Mouse (Mus musculus) gastrocnemius, adult 18-20 months (tissue): ENCODE measurements around the gene Malrd1. TPM values are rescaled to one million over a fixed set of nuclear protein-coding genes. Genes with fewer than 3 reads are reported as not detected.

Experiments used
- DNase-seq: peaks from one replicate; pipeline ENCODE4 v3.0.0; 2021; ENCODE audit warnings: low spot score
- total RNA-seq, 2 experiments: library from RNA; stranded (reverse); gene quantifications; 2 replicates each; pipeline ENCODE4 v1.2.3; 2021

Malrd1 gene
- total RNA-seq, 2 experiments from 2014 or later = not detected

DNA sequence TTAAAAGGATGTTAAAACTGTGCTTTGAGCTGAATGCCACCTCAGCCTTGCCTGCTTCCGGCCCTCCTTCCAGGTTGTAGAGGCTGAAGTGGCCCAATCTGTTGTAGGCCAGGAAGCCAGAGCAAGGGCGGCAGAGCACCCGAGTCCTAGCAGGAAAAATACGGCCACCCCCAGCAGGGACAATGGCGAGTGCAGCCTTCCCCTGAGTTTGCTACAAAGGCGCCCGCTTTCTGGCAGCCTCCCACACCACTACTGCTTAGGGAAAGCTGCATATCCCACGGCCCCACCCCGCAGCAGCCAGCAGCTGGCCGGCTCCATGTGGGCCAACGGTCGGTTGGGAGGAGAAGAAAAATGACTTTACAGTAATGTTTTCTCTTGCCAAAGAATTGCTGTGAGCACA, 503.5 kb downstream of the Malrd1 start:
- DNase-seq = no peak

DNA sequence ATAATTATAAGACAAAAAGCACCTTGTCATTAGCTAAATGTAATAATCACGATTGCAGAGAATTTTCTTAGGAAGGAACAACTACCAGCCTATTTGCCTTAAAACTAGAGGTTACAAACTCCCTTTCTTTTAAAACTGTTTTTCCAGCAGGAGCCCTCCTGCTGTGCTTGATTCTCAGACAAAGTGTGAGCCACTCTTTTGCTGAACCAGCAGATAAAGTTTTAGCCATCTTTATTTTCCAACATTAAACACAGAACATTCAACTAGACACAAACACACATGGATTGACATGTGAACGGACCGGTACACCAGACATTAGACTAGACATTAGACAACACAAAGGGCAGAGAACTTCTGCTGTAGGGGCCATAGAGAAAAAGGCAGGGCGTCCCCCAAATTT, 505.3 kb downstream of the Malrd1 start:
- no peak for DNase-seq

DNA sequence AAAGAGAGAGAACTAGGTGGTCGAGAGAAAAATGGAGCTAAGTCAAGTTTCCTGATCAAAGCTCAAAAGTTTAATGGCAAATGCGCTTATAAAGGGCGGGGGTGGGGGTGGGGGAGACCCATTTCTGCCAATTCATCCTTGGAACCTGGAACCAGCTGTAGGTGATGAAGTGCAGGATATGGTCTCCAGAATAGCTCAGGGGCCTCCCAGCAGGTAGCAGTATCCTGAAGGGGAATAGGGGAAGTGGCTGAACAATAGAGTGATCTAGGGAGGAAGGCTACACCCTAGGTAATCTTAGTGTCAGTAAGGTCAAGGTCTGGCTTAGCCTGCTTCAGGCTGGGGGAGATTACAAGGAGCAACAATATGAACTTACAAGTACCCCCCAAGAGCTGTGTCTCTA, 506.5 kb downstream of the Malrd1 start:
- no peak for DNase-seq

- DNase-seq = no peak
These were observed 584.4 kb downstream of the Malrd1 start for GRCm38 (mm10) chr2:16110696-16111095.

- DNase-seq = no peak
These were observed 587.1 kb downstream of the Malrd1 start for GRCm38 (mm10) chr2:16113333-16113732.

GRCm38 (mm10) chr2:16147999-16148398, 621.7 kb downstream of the Malrd1 start:
- DNase-seq = no peak

- no peak for DNase-seq
These were observed 626.3 kb downstream of the Malrd1 start for GRCm38 (mm10) chr2:16152623-16153022.

- no peak for DNase-seq
These were observed 637.1 kb downstream of the Malrd1 start for GRCm38 (mm10) chr2:16163246-16163989.

DNA sequence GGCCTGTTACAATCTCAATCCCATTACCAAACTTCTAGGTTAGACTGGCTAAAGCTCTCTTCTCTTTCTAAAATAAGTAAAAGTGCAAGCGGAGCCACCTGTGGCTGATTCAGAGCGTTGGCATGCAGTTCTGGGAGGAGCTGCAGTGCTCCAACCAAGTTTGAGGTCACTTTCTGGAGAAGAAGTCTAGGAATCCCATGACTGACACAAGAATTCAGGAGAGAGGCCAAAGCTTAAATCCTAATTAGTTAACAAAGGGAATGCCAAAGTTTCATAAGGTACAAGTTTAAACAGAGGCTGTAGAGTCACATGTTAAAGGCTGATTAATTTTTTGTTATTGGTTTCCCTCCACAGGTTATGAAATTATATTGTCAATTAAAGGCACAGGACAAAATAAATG, 642.3 kb downstream of the Malrd1 start:
- DNase-seq = peak; percentile 3

DNA sequence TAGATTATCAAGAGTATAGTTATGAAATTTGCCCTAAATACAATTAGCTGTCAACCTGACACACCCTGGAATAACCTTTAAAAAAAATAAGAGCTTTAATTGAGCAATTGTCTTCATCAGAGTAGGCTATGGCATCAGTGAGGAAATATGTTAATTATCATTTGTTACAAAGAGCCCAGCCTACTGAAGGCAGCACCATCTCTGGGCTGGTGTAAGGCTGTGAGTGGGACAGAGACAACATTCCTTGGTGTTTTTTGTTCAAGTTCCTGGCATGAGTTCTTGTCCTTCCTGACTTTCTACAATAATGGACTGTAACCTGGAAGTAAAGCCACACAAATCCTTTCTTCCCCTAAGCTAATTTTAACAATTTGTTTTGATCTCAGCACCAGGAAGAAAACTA, 645.8 kb downstream of the Malrd1 start:
- DNase-seq = no peak

DNA sequence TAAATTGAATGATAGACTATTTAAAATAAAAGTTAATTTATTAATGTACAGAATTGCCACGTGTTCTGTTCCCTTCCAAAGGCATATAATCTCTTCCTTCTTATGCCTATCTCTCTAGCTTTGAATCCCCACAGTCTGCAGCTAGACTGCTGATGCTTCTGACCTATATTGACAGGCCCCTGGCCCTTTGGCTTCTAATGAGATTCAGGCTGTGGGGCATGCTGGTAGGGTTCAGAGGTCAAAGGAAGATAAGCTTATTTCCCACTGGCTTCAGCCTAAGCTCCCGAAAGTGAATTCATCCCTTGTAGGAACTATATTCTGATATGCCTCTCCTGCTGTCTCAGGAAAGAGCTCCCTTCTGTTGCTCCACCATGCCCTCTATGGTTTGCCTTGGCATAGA, 647.1 kb downstream of the Malrd1 start:
- no peak for DNase-seq

GRCm38 (mm10) chr2:16182140-16182539, 655.9 kb downstream of the Malrd1 start:
- no peak for DNase-seq

DNA sequence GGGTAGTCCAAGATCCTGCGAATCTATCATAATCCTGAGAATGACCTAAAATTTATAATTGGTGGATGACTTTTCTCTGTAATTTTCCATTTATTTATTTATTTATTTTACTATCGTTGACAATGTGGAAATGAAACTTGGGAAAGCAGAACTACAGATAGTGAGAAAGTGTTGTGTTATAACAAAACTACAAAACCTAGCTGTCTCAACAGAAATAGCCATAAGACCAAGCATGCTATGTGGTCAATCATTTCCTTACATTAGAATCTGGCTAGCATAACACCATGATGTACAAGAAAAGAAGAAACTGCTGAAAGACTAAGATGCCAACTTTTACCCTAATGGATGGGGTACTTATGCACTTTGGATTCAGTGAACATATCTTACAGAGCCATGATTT, 656.9 kb downstream of the Malrd1 start:
- no peak for DNase-seq

DNA sequence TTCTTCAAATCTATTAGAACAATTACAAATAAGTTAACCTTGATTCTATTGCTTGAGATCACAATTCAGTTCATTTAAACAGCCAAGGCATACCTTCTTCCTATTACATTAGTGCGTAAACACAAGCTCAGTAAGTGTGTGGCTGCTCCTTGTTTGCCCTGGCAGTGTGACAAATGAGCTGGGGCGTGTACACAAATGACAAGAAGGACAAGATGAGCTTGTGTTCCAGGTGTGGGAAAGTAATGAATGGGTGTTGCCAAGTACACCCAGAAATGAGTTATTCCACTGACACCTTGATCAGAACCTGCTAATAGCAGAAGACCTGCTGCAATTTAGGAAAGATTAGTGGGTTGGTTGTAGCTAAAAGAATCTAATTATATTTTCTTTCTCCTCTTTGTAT, 683.7 kb downstream of the Malrd1 start:
- DNase-seq = no peak

- DNase-seq = no peak
These were observed 686.5 kb downstream of the Malrd1 start for GRCm38 (mm10) chr2:16212752-16213151.

DNA sequence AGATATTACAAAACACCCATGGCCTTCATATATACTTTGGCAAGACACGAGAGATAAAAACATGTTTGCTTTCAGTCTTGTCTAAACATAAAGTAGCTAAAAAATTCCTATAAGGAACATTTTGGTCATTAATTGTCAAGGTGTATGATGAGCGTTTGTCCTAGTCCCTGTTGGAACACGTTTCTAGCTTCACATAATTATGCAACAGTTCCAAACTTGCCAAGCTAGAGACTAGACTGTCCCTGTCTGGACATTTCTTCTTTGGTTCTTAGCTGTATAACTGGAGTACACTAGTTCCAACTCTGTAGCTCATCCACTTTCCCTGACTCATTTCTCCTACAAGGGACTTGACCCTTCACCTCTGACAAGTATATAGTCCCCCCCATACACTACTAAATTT, 687.8 kb downstream of the Malrd1 start:
- no peak for DNase-seq

- DNase-seq = no peak
These were observed 702.0 kb downstream of the Malrd1 start for GRCm38 (mm10) chr2:16228187-16228832.

DNA sequence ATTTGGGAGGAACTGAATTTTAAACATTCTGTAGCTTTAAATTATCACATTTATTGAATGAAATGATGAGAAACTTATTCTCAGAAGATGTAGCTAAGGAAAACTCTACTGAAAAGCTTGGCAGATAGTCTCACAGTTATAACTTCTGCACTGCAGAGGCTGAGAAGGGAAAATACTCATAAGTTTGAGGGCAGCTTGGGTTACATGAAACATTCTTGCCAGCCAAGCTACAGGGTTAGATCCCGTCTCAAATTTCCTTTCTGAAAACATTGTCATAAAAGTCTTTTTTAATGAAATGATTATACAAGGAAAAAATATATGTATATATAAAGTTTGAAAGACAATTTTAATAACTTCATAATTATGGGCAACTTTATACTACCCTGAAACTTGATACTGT, 714.6 kb downstream of the Malrd1 start:
- DNase-seq = no peak

GRCm38 (mm10) chr2:16243097-16243496, 716.8 kb downstream of the Malrd1 start:
- DNase-seq = no peak

GRCm38 (mm10) chr2:16248861-16249260, 722.6 kb downstream of the Malrd1 start:
- no peak for DNase-seq

- no peak for DNase-seq
These were observed 726.0 kb downstream of the Malrd1 start for GRCm38 (mm10) chr2:16252274-16252673.
